Mouse (Mus musculus) liver, postnatal 0 days (tissue): ENCODE measurements around the gene Adgra3. TPM values are rescaled to one million over a fixed set of nuclear protein-coding genes. Genes with fewer than 3 reads are reported as not detected.

Source experiments
- ATAC-seq: fragments of 200-750 bp; cut with Nextera tagmentation; 2 replicates; pipeline ENCODE4 v1.8.0; 2017; ENCODE audit warnings: mild to moderate bottlenecking, moderate library complexity
- DNase-seq: peaks from one replicate; pipeline ENCODE4 v3.0.0-alpha.2; 2016
- H3K27ac ChIP-seq: fragments of 300-500 bp; sonication (generic); 2 replicates; pipeline ENCODE4 v1.5.1; 2014; ENCODE audit warnings: antibody characterized with exemption, moderate library complexity, mild to moderate bottlenecking, low read depth
- H3K27me3 ChIP-seq: fragments of 300-500 bp; sonication (generic); 2 replicates; pipeline ENCODE4 v1.6.1; 2014; ENCODE audit warnings: low read length, control low read depth, mixed read lengths; ENCODE audit not compliant: insufficient read depth
- H3K36me3 ChIP-seq: fragments of 300-500 bp; sonication (generic); replicated peaks from 2 replicates; pipeline ENCODE4 v1.6.1; 2014; ENCODE audit warnings: mild to moderate bottlenecking, control low read depth, low read length, moderate library complexity, mixed read lengths; ENCODE audit not compliant: insufficient read depth
- H3K4me1 ChIP-seq: fragments of 300-500 bp; sonication (generic); 2 replicates; pipeline ENCODE4 v1.6.1; 2014; ENCODE audit warnings: antibody characterized with exemption, mild to moderate bottlenecking, control low read depth; ENCODE audit not compliant: insufficient read depth
- H3K4me2 ChIP-seq: fragments of 300-500 bp; sonication (generic); 2 replicates; pipeline ENCODE4 v1.6.1; 2014; ENCODE audit warnings: low read depth, mild to moderate bottlenecking, low read length, moderate library complexity, mixed read lengths
- H3K4me3 ChIP-seq: fragments of 300-500 bp; sonication (generic); 2 replicates; pipeline ENCODE4 v1.5.1; 2014; ENCODE audit warnings: low read depth, low read length
- H3K9ac ChIP-seq: fragments of 300-500 bp; sonication (generic); replicated peaks from 2 replicates; pipeline ENCODE4 v1.6.1; 2014; ENCODE audit warnings: mild to moderate bottlenecking, moderate library complexity
- H3K9me3 ChIP-seq: fragments of 300-500 bp; sonication (generic); 2 replicates; pipeline ENCODE4 v1.6.1; 2016; ENCODE audit warnings: mild to moderate bottlenecking, control low read depth, low read length, mixed read lengths
- CTCF ChIP-seq: sonication (generic); IDR thresholded peaks from 2 replicates; pipeline ENCODE4 v1.5.1; 2016; ENCODE audit warnings: antibody characterized with exemption, low read depth
- EP300 ChIP-seq: IDR thresholded peaks from 2 replicates; pipeline ENCODE4 v1.6.1; 2016; ENCODE audit warnings: antibody characterized with exemption, low read depth, mild to moderate bottlenecking
- WGBS: fragments of 180-500 bp; shearing (Covaris S2); extraction: QIAGEN DNeasy Blood & Tissue Kit; methylation state at CpG from one replicate; pipeline ENCODE4 v1.1.7; 2014; ENCODE audit not compliant: insufficient replicate concordance; 5-methylcytosine and 5-hydroxymethylcytosine counted together
- polyA plus RNA-seq: library from polyadenylated mRNA; unstranded; fragments of >200 nt; fragmentation: Nextera tagmentation; extraction: Ambion mirVana; gene quantifications from 2 replicates; pipeline ENCODE4 v1.2.1, GENCODE M21; 2015

Gene Adgra3
- polyA plus RNA-seq, 1 experiment from 2014 or later, result 2.3 TPM

DNA sequence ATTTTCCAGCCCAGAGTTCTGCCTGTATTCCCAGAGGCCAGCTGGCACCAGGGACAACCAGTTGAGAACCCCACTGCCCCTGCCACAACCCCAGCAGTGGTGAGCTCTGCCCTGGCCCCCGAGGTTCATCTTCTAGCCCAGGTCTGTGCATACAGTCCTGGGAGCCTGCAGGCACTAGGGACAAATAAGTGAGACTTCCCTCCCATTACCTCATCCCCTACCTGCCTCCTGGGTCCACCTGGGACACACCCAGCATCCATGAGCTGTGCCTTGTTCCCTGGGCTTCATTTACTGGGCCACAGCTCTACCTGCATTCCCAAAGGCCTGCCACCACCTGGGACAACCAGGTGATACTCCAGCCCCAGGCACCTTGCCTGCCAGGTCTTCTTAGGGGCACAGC, 122.5 kb downstream of the Adgra3 start:
- Histone ChIP-seq H3K9me3 (no peaks in the 10 kb centered on the region), H3K27me3 (no peaks in the 10 kb centered on the region), H3K27ac (no peak overlapping the region), H3K4me2 (no peak overlapping the region), H3K4me3 (no peak overlapping the region), H3K36me3 (no peaks in the 10 kb centered on the region), H3K9ac (no peak overlapping the region), H3K4me1 (no peaks in the 10 kb centered on the region)
- DNase-seq (no peak), ATAC-seq (no peak)
- 64% methylated on average over 1 of the region's 1 CpGs for WGBS
- TF ChIP-seq CTCF, result no peak
- no peak for TF ChIP-seq EP300

DNA sequence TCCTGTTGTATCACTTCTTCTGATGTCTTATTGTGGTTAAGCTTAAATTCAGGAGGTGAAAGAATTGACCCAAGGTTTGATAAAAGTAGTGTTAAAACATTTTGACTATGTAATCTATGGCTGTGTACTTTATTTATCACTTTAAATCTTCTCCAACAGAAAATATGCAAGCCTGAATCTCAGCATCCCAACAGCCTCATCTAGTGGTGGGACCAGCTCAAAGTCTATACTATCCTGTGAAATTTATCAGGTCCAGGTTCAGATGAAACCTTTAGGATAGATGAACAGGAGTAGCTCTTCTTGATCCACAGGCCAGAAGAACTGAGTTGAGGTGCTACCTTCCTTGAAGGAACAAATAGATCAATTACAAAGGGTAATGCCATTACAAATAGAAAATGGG, 134.1 kb downstream of the Adgra3 start:
- H3K4me2 ChIP-seq, result no peak overlapping the region
- H3K4me1 ChIP-seq, result no peaks in the 10 kb centered on the region
- DNase-seq, result no peak
- H3K36me3 ChIP-seq, result no peaks in the 10 kb centered on the region
- no peaks in the 10 kb centered on the region for H3K9me3 ChIP-seq
- H3K4me3 ChIP-seq, result no peak overlapping the region
- TF ChIP-seq EP300 (no peak), CTCF (no peak)
- no peak for ATAC-seq
- H3K27ac ChIP-seq, result no peak overlapping the region
- no peaks in the 10 kb centered on the region for H3K27me3 ChIP-seq
- H3K9ac ChIP-seq, result no peak overlapping the region

GRCm38 (mm10) chr5:49915695-49916106, 143.1 kb downstream of the Adgra3 start:
- no peaks in the 10 kb centered on the region for H3K9me3 ChIP-seq
- no peak for DNase-seq

More at GRCm38 (mm10) chr5:49915695-49916106, 143.1 kb downstream of the Adgra3 start:
- no peak overlapping the region for H3K9ac ChIP-seq
- H3K4me1 ChIP-seq, result no peaks in the 10 kb centered on the region
- H3K4me3 ChIP-seq, result no peak overlapping the region
- no peak overlapping the region for H3K27ac ChIP-seq
- no peak for ATAC-seq
- H3K27me3 ChIP-seq, result no peaks in the 10 kb centered on the region
- no peaks in the 10 kb centered on the region for H3K36me3 ChIP-seq
- no peak overlapping the region for H3K4me2 ChIP-seq
- TF ChIP-seq CTCF (no peak), EP300 (no peak)
- WGBS, result 57% methylated on average over 2 of the region's 2 CpGs
